Mouse (Mus musculus) gastrocnemius, adult 2 months (tissue): ENCODE results near the gene Ntpcr. TPM values are rescaled to one million over a fixed set of nuclear protein-coding genes. Genes with fewer than 3 reads are reported as not detected.

Experiments
- DNase-seq: peaks from one replicate; pipeline ENCODE4 v3.0.0; 2022
- H3K27ac ChIP-seq: fragments of 200-600 bp; 2 replicates; pipeline ENCODE4 v1.8.1; 2022; ENCODE audit warnings: mild to moderate bottlenecking
- H3K4me3 ChIP-seq: fragments of 200-600 bp; 2 replicates; pipeline ENCODE4 v1.8.1; 2022; ENCODE audit warnings: mild to moderate bottlenecking, moderate library complexity
- CTCF ChIP-seq: fragments of 200-600 bp; IDR thresholded peaks from 2 replicates; pipeline ENCODE4 v1.8.1; 2022; ENCODE audit warnings: antibody characterized with exemption, mild to moderate bottlenecking, moderate library complexity
- intact Hi-C: fragments of 180-260 bp; cut with DNase I; formaldehyde crosslinking; loops from one replicate; pipeline ENCODE4 v1.15.1; 2025
- total RNA-seq, 2 experiments: library from RNA; stranded (reverse); gene quantifications; 2 replicates each; pipeline ENCODE4 v1.2.3; 2021

The Ntpcr gene
- total RNA-seq, 2 experiments from 2014 or later = 10.5 to 11.2 TPM

DNA sequence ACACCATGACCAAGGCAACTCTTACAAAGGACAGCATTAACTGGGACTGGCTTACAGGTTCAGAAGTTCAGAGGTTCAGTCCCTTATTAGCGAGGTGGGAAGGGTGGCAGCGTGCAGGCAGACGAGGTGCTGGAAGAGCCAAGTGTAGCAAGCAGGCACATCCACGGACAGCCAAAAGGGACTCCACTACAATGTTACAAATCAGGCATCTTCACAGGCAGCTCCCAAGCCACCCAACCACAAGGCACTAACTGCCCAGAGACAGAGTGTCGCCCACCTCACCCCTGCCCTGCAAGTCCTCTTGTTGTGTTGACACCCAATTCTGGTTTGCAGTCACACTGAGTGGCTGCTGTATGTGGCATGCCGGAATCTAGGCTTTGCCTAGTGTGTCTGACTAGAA is 25.3 kb upstream of the Ntpcr start:
- DNase-seq = no peak
- TF ChIP-seq CTCF = no peak
- Histone ChIP-seq H3K27ac (no peak overlapping the region), H3K4me3 (no peak overlapping the region)
- intact Hi-C loops = no loop called here

DNA sequence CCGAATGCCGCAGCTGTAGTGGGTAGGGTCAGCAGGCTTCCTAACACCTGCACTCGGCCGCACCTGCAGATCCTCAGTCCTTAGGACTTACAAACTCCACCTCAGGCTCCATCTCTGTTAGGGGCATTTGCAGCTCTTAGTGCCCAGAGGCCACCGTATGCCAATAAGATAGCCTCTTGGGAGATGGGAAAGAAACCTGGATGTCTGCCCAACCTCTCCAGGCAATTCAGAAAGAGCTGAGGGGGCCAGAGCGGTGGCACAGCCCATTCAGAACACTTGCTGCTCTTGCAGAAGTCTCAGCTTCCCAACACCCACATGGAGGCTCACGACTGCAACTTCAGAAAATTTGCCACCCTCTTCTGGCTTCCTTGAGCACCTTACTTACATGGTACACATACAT is 23.9 kb upstream of the Ntpcr start:
- no peak for TF ChIP-seq CTCF
- no peak overlapping the region for H3K27ac ChIP-seq
- DNase-seq = no peak
- H3K4me3 ChIP-seq = no peak overlapping the region
- intact Hi-C loops = no loop called here

GRCm38 (mm10) chr8:125709171-125709570 is 20.6 kb upstream of the Ntpcr start:
- intact Hi-C loops = no loop called here
- DNase-seq = no peak
- H3K27ac ChIP-seq = no peak overlapping the region

DNA sequence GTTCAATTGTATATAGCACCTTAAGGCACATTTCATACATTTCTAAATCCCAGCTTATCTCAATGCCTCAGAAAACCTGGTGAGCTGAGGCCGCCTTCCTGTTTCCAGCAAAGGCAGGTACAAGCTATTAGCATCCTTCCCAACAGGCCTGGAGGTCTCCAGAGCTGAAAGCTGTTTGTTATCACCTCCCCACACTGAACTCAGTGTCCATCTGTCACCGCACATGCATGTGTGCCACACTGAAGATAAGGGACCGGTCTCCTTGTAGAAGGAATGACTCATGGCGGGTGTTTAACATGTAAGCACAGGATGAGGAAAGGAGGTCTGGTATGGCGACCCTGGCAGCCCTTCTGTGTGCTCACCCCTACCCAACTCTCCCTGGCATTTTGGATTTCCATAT is 18.2 kb upstream of the Ntpcr start:
- H3K27ac ChIP-seq = no peak overlapping the region
- H3K4me3 ChIP-seq = no peak overlapping the region
- DNase-seq = no peak
- intact Hi-C loops = no loop called here
- TF ChIP-seq CTCF = no peak

More at GRCm38 (mm10) chr8:125709171-125709570, 20.6 kb upstream of the Ntpcr start:
- H3K4me3 ChIP-seq = no peak overlapping the region
- no peak for TF ChIP-seq CTCF

DNA sequence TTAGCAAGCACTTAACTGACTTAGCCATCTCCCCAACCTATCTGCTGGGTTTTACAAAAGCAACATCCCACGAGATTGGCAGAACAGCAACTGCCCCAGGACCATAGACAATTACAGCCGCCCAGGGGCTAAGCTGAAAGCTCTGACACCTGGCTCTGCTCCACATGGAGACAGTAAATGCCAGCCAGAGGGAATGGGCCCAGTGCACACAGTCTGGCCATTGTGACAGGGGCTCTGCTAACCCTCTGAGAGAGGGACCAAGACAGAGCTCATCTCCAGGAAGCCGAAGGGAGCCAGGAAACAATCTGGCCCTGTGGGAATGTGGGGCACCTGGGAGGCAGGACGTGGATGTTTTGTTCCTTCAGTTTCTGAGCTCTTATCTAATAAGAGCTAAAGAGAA is 13.6 kb upstream of the Ntpcr start:
- Histone ChIP-seq H3K4me3 (no peak overlapping the region), H3K27ac (no peak overlapping the region)
- no peak for TF ChIP-seq CTCF
- intact Hi-C loops = loop anchor here (5.0 kb wide), 1 partner anchor 44 kb away; no protein-coding TSS in a partner anchor
- DNase-seq = no peak

DNA sequence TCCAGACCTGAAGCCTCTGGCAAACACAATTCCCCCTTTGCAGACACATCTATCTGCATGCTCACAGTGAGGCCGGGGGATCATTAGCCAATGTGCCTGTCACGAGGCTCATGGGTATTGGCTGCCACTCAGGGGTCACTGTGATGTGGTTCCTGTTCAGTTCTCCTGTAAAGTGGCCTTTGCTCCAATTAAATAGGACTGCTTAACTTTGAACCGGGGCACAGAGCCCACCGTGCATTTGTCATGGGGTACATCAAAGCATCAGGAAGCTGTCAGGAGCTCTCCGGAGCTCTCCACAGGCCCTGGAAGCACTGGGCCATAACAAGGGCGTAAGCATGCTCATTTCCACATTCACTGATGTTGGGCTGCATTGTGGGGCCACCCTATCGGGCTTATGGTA is 13.2 kb upstream of the Ntpcr start:
- Histone ChIP-seq H3K27ac (no peak overlapping the region), H3K4me3 (no peak overlapping the region)
- TF ChIP-seq CTCF = no peak
- DNase-seq = no peak
- intact Hi-C loops = loop anchor here (1.0 to 5.0 kb wide), 2 partner anchors 44 to 142 kb away; no protein-coding TSS in a partner anchor

DNA sequence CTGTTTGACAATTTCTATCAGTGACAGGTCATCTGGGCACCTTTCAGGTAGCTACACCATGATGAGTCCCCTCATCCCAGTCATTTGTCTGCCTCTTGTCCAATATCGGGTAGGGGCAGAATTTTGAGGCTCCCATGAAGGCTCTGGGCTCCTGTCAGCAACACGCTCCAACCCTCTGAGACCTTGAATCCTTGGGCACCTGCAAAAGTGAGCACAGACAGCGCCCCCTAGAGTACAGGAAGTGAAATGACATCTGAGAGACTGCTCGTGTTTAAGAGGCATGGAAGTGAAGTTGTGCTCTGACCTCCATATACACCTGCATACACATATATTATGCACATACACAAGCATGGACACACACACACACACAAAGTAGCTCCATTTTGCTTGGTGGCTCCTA is 10.8 kb upstream of the Ntpcr start:
- Histone ChIP-seq H3K27ac (no peak overlapping the region), H3K4me3 (no peak overlapping the region)
- intact Hi-C loops = loop anchor here (5.0 kb wide), 1 partner anchor 47 kb away; no protein-coding TSS in a partner anchor
- DNase-seq = no peak
- peak; percentile 51 for TF ChIP-seq CTCF

- Histone ChIP-seq H3K27ac (peak overlapping the region; percentile 54), H3K4me3 (no peak overlapping the region)
- intact Hi-C loops = no loop called here
- peak; percentile 73 for DNase-seq
- TF ChIP-seq CTCF = no peak
Measured at GRCm38 (mm10) chr8:125722675-125723074, 7.1 kb upstream of the Ntpcr start.

DNA sequence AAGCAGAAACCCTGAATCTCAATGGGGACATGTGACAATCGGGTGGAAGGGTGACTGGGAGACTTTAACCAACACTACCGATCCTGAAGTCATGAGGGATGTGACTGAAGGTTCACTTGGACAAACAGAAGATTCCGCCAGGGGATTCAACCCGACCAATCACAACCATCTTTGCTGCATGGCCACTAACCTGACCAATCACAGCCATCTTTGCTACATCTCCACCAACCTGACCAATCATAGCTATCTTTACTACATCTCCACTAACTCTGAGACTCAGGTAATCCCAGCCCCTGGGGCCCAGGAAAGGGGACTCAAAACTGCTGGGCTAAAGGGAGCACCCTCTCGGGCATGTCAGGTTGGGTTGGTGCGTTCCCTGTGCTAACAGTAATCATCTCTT is 6.3 kb upstream of the Ntpcr start:
- DNase-seq = peak; percentile 3
- Histone ChIP-seq H3K27ac (no peak overlapping the region), H3K4me3 (no peak overlapping the region)
- intact Hi-C loops = no loop called here
- no peak for TF ChIP-seq CTCF

GRCm38 (mm10) chr8:125725037-125725820 is 4.5 kb upstream of the Ntpcr start:
- H3K27ac ChIP-seq = no peak overlapping the region
- DNase-seq = peak; percentile 16
- TF ChIP-seq CTCF = no peak
- no peak overlapping the region for H3K4me3 ChIP-seq
- intact Hi-C loops = no loop called here

GRCm38 (mm10) chr8:125726143-125726542 is 3.6 kb upstream of the Ntpcr start:
- DNase-seq = peak; percentile 1
- H3K4me3 ChIP-seq = no peak overlapping the region
- no peak overlapping the region for H3K27ac ChIP-seq
- intact Hi-C loops = no loop called here
- TF ChIP-seq CTCF = no peak

GRCm38 (mm10) chr8:125726986-125727385 is 2.8 kb upstream of the Ntpcr start:
- TF ChIP-seq CTCF = no peak
- H3K27ac ChIP-seq = no peak overlapping the region
- intact Hi-C loops = no loop called here

GRCm38 (mm10) chr8:125727797-125728196 is 2.0 kb upstream of the Ntpcr start:
- no peak for TF ChIP-seq CTCF
- no peak for DNase-seq
- Histone ChIP-seq H3K4me3 (no peak overlapping the region), H3K27ac (no peak overlapping the region)
- intact Hi-C loops = no loop called here

More at GRCm38 (mm10) chr8:125726986-125727385, 2.8 kb upstream of the Ntpcr start:
- peak; percentile 5 for DNase-seq
- no peak overlapping the region for H3K4me3 ChIP-seq
